Mouse (Mus musculus): ENCODE measurements around the gene Rab3ip.
A peak's percentile ranks its signal among the peaks of the same experiment; 100 is the strongest.

The Rab3ip gene

DNA sequence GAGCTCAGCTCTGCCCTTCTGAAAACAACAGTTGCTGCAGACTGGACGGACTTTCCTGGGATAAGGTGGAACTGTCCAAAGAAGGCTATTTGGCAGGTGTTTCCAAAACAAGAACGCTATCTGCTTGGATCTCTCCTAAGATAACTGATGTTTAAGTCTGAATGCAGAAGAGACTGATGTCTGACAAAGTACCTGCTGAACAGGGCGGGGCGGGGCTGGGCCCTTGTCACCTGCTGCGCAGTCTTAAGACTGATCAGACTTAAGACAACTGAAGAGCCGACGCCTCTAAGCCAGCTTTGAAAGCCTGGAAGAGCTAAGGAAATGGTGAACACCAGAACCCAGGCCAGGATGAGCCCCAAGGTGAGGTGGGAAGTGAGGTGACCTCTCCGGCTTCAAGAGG, 29.9 kb downstream of the Rab3ip start:
- peak; percentile 62 for DNase-seq (ENCODE audit: low read depth, low spot score)

- no peak for DNase-seq (ENCODE audit: low read depth, low spot score)
Measured at GRCm38 (mm10) chr10:116919368-116920317, 30.9 kb downstream of the Rab3ip start.

DNA sequence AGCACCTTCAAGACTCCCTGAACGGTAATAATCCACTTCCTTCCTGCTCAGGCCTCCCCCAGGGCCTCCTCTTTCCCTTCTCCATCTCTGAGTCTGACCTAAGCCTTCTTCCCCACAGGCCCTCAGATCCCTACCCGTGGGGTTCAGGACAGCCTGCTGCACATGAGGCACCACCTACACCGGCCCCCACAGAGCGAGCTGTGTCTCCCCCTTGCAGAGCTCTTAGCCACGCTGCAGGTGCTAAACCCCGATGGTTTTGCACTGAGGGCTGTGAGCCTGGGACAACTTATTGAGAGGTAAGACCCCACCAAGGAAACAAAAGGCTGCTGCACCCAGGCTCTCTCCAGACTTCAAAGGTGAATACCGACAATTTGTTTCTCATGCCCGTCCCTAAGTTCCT, 34.0 kb downstream of the Rab3ip start:
- DNase-seq (ENCODE audit: low read depth, low spot score) = no peak

- no peak for DNase-seq (ENCODE audit: low read depth, low spot score)
Measured at GRCm38 (mm10) chr10:116915286-116915685, 35.3 kb downstream of the Rab3ip start.

DNA sequence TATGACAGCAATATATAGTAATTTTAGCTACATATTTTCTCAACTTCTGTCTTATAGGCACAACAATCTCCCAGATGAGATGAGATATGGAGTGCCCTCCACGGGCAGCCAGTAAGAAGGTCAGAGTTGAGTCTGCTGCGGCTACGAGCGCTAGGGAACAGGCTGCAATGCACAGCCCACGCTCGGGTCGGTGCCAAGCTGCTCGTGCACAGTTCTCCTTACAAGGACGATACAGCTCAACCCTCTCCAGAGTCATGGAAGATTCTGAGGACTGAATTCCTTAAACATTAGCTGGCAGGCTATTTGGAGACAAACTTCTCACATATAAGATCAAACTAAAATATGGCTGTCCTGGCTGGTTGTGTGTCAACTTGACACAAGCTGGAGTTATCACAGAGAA, 36.0 kb downstream of the Rab3ip start:
- DNase-seq (ENCODE audit: low read depth, low spot score) = no peak

DNA sequence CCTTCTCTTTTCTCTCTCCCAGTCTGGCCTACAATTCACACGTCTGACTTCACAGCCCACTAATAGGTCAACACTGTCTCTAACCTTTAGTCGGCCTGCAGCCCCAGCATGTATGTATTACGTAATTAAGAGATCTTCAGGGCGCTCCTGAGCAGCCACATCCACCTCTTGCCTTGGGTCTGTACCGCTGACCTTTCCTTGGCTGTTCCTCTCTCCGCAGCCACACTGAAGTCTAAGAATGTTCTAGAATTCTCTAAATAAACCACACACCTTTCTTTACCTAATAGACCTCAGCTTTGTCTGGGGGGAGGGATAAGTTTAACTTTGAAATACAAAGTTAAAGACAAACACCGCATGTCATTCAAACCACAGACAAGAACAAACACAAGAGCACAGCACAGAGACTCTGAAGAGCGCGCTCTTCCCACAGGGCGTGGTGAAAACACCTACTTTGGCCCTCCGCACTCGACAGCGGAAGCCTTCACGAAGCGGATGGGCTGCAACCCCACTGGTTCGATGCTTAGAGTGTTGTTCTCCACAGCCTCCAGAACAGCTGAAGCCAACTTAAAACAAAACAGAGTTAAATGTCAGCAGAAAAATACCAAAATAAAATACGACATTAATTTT, 36.8 kb downstream of the Rab3ip start:
- peak; percentile 36 for DNase-seq (ENCODE audit: low read depth, low spot score)

DNA sequence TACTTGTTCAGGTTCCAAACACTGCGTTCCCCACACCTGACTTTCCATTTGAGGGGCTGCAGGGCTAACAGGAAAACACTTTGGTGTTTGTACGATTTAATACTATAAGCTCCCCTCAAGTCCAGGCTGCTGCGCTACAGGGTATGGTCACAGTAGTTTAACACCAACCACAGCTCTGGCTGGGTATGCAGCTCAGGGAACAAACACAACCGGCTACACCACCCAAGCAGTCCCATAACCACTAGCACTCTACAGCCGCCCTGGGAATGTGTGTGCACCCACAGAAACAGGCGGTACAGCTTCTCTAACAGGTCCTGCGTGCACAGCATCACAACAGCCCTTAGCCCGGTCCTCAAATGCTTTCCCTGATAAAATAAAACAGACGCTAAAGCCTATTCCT, 37.7 kb downstream of the Rab3ip start:
- DNase-seq (ENCODE audit: low read depth, low spot score) = no peak

GRCm38 (mm10) chr10:116908901-116909642, 41.5 kb downstream of the Rab3ip start:
- no peak for DNase-seq (ENCODE audit: low read depth, low spot score)

GRCm38 (mm10) chr10:116906794-116907193, 43.8 kb downstream of the Rab3ip start:
- no peak for DNase-seq (ENCODE audit: low read depth, low spot score)

DNA sequence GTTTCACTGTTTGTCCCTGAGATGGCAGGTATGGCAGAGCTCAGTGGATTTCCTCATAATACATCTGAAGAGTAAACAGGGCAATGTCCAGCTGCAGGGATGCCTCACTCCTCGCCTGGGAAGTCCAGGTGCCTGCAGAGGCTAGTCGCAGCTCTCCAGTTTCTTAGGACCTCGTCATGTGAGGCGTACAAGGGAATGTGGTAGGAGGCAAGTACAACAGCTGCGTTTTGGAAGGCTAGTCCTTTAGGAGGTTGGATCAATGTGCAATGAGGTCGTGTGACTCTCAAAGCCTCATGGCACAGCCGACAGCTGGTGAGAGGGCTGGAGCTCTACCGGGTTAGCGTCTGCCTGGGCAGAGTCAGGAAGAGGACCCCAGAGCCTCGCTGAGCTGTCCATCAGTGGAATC, 46.1 kb downstream of the Rab3ip start:
- DNase-seq (ENCODE audit: low read depth, low spot score) = no peak

DNA sequence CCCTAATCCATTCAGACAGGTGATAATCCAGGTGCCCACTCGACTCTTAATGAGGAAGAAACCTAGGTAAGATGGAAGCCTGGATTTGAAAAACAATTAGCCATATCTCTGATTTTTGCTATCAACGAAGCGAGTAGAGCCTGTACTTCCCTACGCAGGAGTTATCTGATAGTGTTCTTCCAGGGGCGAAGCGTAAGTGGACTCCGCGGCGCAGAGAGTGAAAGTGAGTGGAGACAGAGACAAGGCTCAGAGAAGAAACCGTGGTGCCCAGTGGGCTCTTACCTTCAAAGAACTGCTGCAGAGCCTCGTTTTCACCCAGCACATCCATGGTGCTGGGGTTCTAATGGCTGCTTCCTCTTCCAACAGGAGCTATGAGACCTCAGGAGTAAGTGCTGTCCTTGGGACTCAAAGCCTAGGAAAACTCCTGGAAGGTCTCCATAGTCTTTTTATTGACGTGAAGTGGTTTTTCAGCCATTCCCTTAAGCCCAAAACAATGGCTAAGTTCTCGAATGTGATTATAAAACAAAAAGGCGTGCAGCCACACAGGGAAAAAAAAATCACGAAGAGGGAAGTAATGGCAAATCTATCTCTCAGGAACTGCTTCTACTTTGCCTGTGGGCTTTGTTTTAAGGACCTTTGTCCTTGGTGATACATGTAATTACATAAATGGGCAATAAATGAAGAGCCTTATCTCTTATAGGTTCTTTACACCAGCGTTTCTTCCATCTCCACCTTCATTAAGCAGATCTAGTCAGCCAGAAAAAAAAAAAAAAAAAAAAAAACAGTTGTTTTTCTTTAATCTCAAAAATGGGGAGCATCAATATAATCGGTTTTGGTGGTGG, 54.0 kb downstream of the Rab3ip start, which contains the start of gene Myrfl:
Gene Myrfl (minus strand): TSS at position 584 of the 842 bp plus-strand sequence.
- no peak for DNase-seq (ENCODE audit: low read depth, low spot score)

- no peak for DNase-seq (ENCODE audit: low read depth, low spot score)
Measured at GRCm38 (mm10) chr10:116895108-116895833, 55.3 kb downstream of the Rab3ip start.

GRCm38 (mm10) chr10:116894540-116894939, 56.0 kb downstream of the Rab3ip start:
- no peak for DNase-seq (ENCODE audit: low read depth, low spot score)

GRCm38 (mm10) chr10:116893753-116894152, 56.8 kb downstream of the Rab3ip start:
- DNase-seq (ENCODE audit: low read depth, low spot score) = peak; percentile 49

- peak; percentile 38 for DNase-seq (ENCODE audit: low read depth, low spot score)
Measured at GRCm38 (mm10) chr10:116890587-116890986, 60.0 kb downstream of the Rab3ip start.

DNA sequence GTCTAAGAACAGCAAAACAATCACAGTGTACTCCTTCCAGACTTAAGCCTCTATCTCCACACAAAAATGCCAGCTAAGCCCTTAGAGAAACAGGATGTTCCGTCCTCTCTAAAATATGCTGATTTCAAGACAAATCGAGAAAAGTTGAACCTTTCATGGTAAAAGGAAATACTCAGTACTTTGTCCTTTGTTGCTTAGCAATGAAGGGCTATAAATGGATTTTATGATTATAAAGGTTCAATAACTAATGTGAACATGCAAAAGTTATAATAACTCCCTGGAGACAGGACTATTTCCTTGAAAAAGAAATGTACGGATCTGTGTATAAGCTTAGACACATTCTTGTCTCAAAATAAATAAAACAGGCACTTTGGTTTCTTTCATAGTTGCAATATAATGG, 66.0 kb downstream of the Rab3ip start:
- no peak for DNase-seq (ENCODE audit: low read depth, low spot score)

DNA sequence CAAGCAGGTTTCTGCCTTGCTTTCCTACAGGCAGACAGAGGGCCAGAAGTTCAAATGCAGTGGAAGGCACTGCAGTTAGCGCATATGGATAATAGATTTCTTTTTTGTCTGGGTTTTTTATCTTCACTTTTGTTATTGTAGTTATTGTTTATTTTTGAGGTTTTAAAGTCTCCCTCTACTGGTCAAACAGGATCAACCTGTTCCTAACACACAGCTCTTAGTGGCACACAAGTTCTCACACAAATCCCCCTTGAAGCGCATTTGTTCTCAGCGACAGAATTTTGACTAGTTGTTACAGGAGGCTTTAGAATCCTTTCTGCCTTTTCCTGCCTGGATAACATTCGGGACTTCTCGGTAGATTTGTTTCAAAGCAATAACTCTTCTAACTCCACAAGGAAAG, 67.0 kb downstream of the Rab3ip start:
- DNase-seq (ENCODE audit: low read depth, low spot score) = no peak

DNA sequence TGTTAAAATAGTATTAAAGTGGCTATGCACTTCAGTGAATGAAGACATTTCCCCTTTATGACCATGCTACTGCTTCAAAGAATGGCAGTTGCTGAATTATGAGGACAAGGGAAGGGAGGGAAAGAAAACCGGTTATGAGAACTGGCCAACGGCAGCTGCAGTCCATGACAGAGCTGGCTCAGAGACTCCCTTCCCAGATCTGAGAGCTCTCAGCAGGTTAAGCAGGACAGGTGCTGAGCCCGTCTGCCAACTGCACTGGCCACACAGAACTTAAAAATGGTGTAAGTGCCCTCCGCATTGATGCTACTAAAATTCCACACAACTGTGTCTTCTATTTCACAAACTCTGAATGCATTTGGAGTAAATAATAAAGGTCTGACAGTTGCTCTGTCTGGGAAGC, 73.1 kb downstream of the Rab3ip start:
- no peak for DNase-seq (ENCODE audit: low read depth, low spot score)

- DNase-seq (ENCODE audit: low read depth, low spot score) = no peak
Measured at GRCm38 (mm10) chr10:116874490-116874889, 76.1 kb downstream of the Rab3ip start.

- peak; percentile 86 for DNase-seq (ENCODE audit: low read depth, low spot score)
Measured at GRCm38 (mm10) chr10:116872016-116872410, 78.6 kb downstream of the Rab3ip start.

All from R1 (cell line).